Mouse (Mus musculus): ENCODE data around the gene Erc2. TPM values are rescaled to one million over a fixed set of nuclear protein-coding genes. Genes with fewer than 3 reads are reported as not detected.

The Erc2 gene
- polyA plus RNA-seq, 1 experiment from 2014 or later, result 69.7 TPM

- Histone ChIP-seq H3K27ac (replicated peaks) (no peak overlapping the region), H3K9ac (replicated peaks) (no peak overlapping the region), H3K4me1 (no peaks in the 10 kb centered on the region), H3K36me3 (no peaks in the 10 kb centered on the region), H3K4me3 (no peak overlapping the region), H3K4me2 (replicated peaks) (no peak overlapping the region), H3K27me3 (no peaks in the 10 kb centered on the region), H3K9me3 (no peaks in the 10 kb centered on the region)
- no peak for ATAC-seq (replicated peaks)
- WGBS, result 99% methylated on average over 2 of the region's 2 CpGs
These were observed 163.3 kb downstream of the Erc2 start for GRCm38 (mm10) chr14:27785562-27785961.

GRCm38 (mm10) chr14:27789066-27789898, 167.1 kb downstream of the Erc2 start:
- Histone ChIP-seq H3K4me1 (no peaks in the 10 kb centered on the region), H3K4me2 (replicated peaks) (no peak overlapping the region), H3K4me3 (no peak overlapping the region), H3K36me3 (no peaks in the 10 kb centered on the region), H3K27me3 (no peaks in the 10 kb centered on the region), H3K27ac (replicated peaks) (no peak overlapping the region), H3K9me3 (no peaks in the 10 kb centered on the region), H3K9ac (replicated peaks) (no peak overlapping the region)
- ATAC-seq (replicated peaks), result no peak
- WGBS, result 82% methylated on average over 6 of the region's 6 CpGs

DNA sequence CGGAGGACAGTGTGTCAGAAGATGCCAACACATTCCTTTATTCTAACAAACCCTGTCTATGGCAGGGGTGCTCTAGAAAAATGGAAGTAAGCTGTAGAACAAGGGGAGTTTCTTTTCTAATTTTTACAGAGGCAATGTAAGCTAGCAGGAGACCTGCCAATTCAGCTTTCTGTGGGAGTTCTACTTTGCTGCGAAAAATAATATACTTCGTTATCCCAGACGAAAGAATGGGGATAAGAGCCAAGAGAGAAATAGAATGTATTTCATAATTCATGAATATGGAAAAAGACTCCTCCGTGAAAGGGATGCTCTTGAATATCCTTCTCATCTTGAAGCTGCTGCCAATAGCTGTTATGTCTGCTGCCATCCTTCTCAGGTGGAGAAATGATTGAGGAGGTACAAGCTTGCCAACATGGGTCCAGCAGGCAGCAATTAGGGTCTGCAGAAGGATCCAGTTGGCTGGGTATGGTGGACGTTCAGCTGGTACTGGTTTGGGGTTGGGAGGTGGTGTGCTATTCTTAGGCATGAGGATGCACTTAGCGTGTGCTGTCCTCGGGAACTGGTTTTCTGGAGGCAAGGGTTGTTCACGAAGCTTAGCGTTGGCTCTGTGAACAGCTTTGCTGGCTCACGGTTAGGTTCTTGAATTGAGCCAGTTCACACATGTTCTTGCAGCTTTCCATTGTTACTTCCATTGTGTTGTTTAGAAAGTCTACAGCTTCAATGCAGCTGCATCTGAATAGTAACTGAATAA, 176.1 kb downstream of the Erc2 start:
- H3K4me2 ChIP-seq (replicated peaks), result no peak overlapping the region
- no peaks in the 10 kb centered on the region for H3K9me3 ChIP-seq
- peak overlapping the region; percentile 23; the same call in 1 of the 2 replicates for H3K27ac ChIP-seq (replicated peaks)
- WGBS, result 54% methylated on average over 11 of the region's 11 CpGs
- ATAC-seq (replicated peaks), result peak; percentile 35; the same call in 1 of the 2 replicates
- H3K36me3 ChIP-seq, result no peaks in the 10 kb centered on the region
- no peak overlapping the region for H3K9ac ChIP-seq (replicated peaks)
- H3K4me1 ChIP-seq, result 0 out of 2 replicates have a peak, but pooled peaks cover 6% of the 10 kb centered on the region
- no peak overlapping the region for H3K4me3 ChIP-seq
- no peaks in the 10 kb centered on the region for H3K27me3 ChIP-seq

- no peak for ATAC-seq (replicated peaks)
- H3K36me3 ChIP-seq, result no peaks in the 10 kb centered on the region
- H3K4me1 ChIP-seq, result 0 out of 2 replicates have a peak, but pooled peaks cover 6% of the 10 kb centered on the region
- no peaks in the 10 kb centered on the region for H3K9me3 ChIP-seq
- H3K9ac ChIP-seq (replicated peaks), result no peak overlapping the region
- H3K4me2 ChIP-seq (replicated peaks), result no peak overlapping the region
- H3K27ac ChIP-seq (replicated peaks), result no peak overlapping the region
- no peaks in the 10 kb centered on the region for H3K27me3 ChIP-seq
- no peak overlapping the region for H3K4me3 ChIP-seq
- 53% methylated on average over 6 of the region's 6 CpGs for WGBS
These were observed 178.5 kb downstream of the Erc2 start for GRCm38 (mm10) chr14:27800766-27801165.

DNA sequence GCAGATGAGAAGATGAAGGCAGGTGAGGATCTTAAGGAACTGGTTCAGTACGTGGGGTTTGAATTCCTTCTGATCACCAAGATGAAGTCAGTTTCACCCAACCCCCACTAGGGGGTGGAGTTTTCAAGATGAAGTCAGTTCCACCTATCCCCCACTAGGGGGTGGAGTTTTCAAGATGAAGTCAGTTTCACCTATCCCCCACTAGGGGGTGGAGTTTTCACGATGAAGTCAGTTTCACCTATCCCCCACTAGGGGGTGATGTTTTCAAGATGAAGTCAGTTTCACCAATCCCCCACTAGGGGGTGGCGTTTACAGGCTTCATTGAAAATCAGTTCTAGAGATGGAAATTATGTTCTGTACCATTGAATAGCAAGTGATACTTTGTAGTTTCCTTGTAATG, 181.7 kb downstream of the Erc2 start:
- no peak for ATAC-seq (replicated peaks)
- H3K36me3 ChIP-seq, result no peaks in the 10 kb centered on the region
- no peak overlapping the region for H3K27ac ChIP-seq (replicated peaks)
- no peaks in the 10 kb centered on the region for H3K9me3 ChIP-seq
- no peak overlapping the region for H3K4me3 ChIP-seq
- H3K4me2 ChIP-seq (replicated peaks), result no peak overlapping the region
- no peak overlapping the region for H3K9ac ChIP-seq (replicated peaks)
- 93% methylated on average over 3 of the region's 3 CpGs for WGBS
- 0 out of 2 replicates have a peak, but pooled peaks cover 2% of the 10 kb centered on the region for H3K4me1 ChIP-seq
- H3K27me3 ChIP-seq, result no peaks in the 10 kb centered on the region

DNA sequence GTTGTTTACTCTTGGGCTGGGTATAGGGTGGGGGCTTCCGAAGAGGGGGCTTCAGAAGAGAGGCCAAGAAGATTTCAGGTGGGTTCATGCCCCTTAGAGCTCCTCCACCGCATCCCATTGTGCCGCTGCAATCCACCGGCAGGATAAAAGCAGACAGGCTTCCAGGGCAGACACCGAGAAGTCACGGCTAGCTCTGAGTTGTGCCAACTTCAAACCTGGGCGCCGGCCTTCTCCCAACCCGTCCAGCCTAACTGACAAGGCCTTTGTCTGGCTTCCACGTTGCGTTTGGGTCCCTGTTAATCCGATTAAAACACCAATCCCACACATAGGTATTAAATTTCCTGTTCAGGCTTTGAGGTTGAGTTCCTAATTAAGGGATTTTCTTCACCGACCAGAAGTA, 182.8 kb downstream of the Erc2 start:
- H3K4me1 ChIP-seq, result peaks cover 8% of the 10 kb centered on the region
- H3K9me3 ChIP-seq, result no peaks in the 10 kb centered on the region
- H3K9ac ChIP-seq (replicated peaks), result no peak overlapping the region
- no peak overlapping the region for H3K4me2 ChIP-seq (replicated peaks)
- no peak overlapping the region for H3K4me3 ChIP-seq
- WGBS, result 22% methylated on average over 13 of the region's 13 CpGs
- no peak overlapping the region for H3K27ac ChIP-seq (replicated peaks)
- no peak for ATAC-seq (replicated peaks)
- H3K27me3 ChIP-seq, result no peaks in the 10 kb centered on the region
- no peaks in the 10 kb centered on the region for H3K36me3 ChIP-seq

DNA sequence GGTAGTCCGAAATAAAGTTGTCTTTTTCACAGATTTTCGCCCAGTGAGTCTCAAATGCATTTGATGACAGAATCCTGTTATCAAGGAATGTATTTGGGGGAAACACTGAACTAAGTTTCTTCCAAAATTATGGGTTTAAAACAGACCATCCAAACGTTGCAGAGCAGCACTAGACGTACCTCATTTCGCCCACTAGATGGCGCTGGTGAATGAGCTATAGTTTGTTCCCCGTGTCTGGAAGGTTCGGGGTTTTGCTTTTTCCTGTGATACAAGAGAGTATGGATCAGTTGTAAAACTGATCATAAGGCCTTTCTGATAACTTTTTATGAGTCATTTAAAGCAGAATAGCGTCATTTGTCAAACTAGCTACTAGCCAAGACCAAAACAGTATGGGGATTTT, 185.9 kb downstream of the Erc2 start:
- Histone ChIP-seq H3K9ac (replicated peaks) (no peak overlapping the region), H3K27me3 (no peaks in the 10 kb centered on the region), H3K27ac (replicated peaks) (no peak overlapping the region), H3K4me1 (peaks cover 15% of the 10 kb centered on the region), H3K9me3 (no peaks in the 10 kb centered on the region), H3K4me3 (no peak overlapping the region), H3K4me2 (replicated peaks) (no peak overlapping the region), H3K36me3 (no peaks in the 10 kb centered on the region)
- 4% methylated on average over 9 of the region's 9 CpGs for WGBS
- ATAC-seq (replicated peaks), result no peak

GRCm38 (mm10) chr14:27808523-27809114, 186.4 kb downstream of the Erc2 start:
- H3K27ac ChIP-seq (replicated peaks), result no peak overlapping the region
- ATAC-seq (replicated peaks), result no peak
- H3K4me1 ChIP-seq, result peaks cover 15% of the 10 kb centered on the region
- no peak overlapping the region for H3K4me3 ChIP-seq
- no peak overlapping the region for H3K4me2 ChIP-seq (replicated peaks)
- WGBS, result 48% methylated on average over 10 of the region's 10 CpGs
- no peak overlapping the region for H3K9ac ChIP-seq (replicated peaks)
- H3K27me3 ChIP-seq, result no peaks in the 10 kb centered on the region
- no peaks in the 10 kb centered on the region for H3K9me3 ChIP-seq
- H3K36me3 ChIP-seq, result no peaks in the 10 kb centered on the region

- ATAC-seq (replicated peaks), result no peak
- Histone ChIP-seq H3K4me3 (no peak overlapping the region), H3K4me2 (replicated peaks) (no peak overlapping the region), H3K27me3 (no peaks in the 10 kb centered on the region), H3K27ac (replicated peaks) (no peak overlapping the region), H3K36me3 (no peaks in the 10 kb centered on the region), H3K9ac (replicated peaks) (no peak overlapping the region), H3K9me3 (no peaks in the 10 kb centered on the region), H3K4me1 (peaks cover 15% of the 10 kb centered on the region)
- WGBS, result 11% methylated on average over 7 of the region's 7 CpGs
These were observed 188.6 kb downstream of the Erc2 start for GRCm38 (mm10) chr14:27810790-27811189.

- H3K4me1 ChIP-seq, result peaks cover 15% of the 10 kb centered on the region
- no peaks in the 10 kb centered on the region for H3K27me3 ChIP-seq
- no peak overlapping the region for H3K4me2 ChIP-seq (replicated peaks)
- H3K9ac ChIP-seq (replicated peaks), result no peak overlapping the region
- no peak overlapping the region for H3K4me3 ChIP-seq
- H3K9me3 ChIP-seq, result no peaks in the 10 kb centered on the region
- no peak overlapping the region for H3K27ac ChIP-seq (replicated peaks)
- no peak for ATAC-seq (replicated peaks)
- 95% methylated on average over 3 of the region's 3 CpGs for WGBS
- no peaks in the 10 kb centered on the region for H3K36me3 ChIP-seq
These were observed 189.4 kb downstream of the Erc2 start for GRCm38 (mm10) chr14:27811649-27812048.

DNA sequence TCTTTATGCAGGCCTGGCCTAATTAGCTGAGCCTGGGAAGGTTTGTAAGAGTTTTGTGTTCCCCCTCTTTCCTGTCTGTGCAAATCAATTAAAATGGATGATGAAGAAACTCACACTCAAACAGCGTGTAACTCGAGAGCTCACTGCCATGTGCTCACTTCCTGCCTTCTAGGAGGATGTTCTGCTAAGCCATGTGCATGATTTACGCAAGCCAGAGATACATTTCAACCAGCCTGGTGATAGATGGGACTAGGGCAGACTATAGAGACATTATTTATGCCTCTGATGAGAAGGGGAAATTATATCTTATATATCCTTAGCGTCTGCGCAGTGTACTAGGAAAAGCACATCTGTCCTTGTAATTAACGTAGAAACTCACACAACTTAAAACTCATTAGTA, 193.5 kb downstream of the Erc2 start:
- Histone ChIP-seq H3K9me3 (no peaks in the 10 kb centered on the region), H3K27ac (replicated peaks) (no peak overlapping the region), H3K27me3 (no peaks in the 10 kb centered on the region), H3K4me3 (no peak overlapping the region), H3K4me1 (peaks cover 4% of the 10 kb centered on the region), H3K36me3 (no peaks in the 10 kb centered on the region), H3K4me2 (replicated peaks) (no peak overlapping the region), H3K9ac (replicated peaks) (no peak overlapping the region)
- no peak for ATAC-seq (replicated peaks)
- 44% methylated on average over 6 of the region's 6 CpGs for WGBS

GRCm38 (mm10) chr14:27818986-27819385, 196.8 kb downstream of the Erc2 start:
- Histone ChIP-seq H3K27ac (replicated peaks) (no peak overlapping the region), H3K4me3 (no peak overlapping the region), H3K36me3 (no peaks in the 10 kb centered on the region), H3K4me2 (replicated peaks) (no peak overlapping the region), H3K9ac (replicated peaks) (no peak overlapping the region), H3K9me3 (no peaks in the 10 kb centered on the region), H3K4me1 (peaks cover 5% of the 10 kb centered on the region; the same call in 1 of the 2 replicates), H3K27me3 (no peaks in the 10 kb centered on the region)
- 93% methylated on average over 5 of the region's 5 CpGs for WGBS
- ATAC-seq (replicated peaks), result no peak

Data from forebrain, embryonic 15.5 days (tissue).